7 mouse cellular contexts compared by ENCODE assay signal in genomic region chr10:61452645-61453044, GRCm38 (mm10). TPM values are rescaled to one million over a fixed set of nuclear protein-coding genes. Genes with fewer than 3 reads are reported as not detected.
A peak's percentile ranks its signal among the peaks of the same experiment; 100 is the strongest.
DNase-seq lines count a peak whose midpoint lies in the region; ATAC-seq lines count a peak whose summit lies in the region.

Gene Eif4ebp2 (minus strand): TSS chr10:61452661.

- H3K4me1 ChIP-seq in embryonic facial prominence, embryonic 12.5 days: peaks cover 30% of the 10 kb centered on the region
- H3K4me1 ChIP-seq in limb, embryonic 11.5 days (ENCODE audit: control insufficient read depth, insufficient read depth, low read length): 0 out of 2 replicates have a peak, but pooled peaks cover 6% of the 10 kb centered on the region
- peaks cover 17% of the 10 kb centered on the region for H3K4me1 ChIP-seq in midbrain, embryonic 14.5 days (ENCODE audit: control insufficient read depth, insufficient read depth, low read length)

- H3K36me3 ChIP-seq in embryonic facial prominence, embryonic 12.5 days: no peaks in the 10 kb centered on the region; the same call in 1 of the 2 replicates
- H3K36me3 ChIP-seq in limb, embryonic 11.5 days (ENCODE audit: control insufficient read depth, insufficient read depth, low read length): no peaks in the 10 kb centered on the region
- 0 out of 2 replicates have a peak, but pooled peaks cover 5% of the 10 kb centered on the region for H3K36me3 ChIP-seq in midbrain, embryonic 14.5 days (ENCODE audit: control insufficient read depth, insufficient read depth, low read length)

- peak; percentile 93 for ATAC-seq in embryonic facial prominence, embryonic 12.5 days (ENCODE audit: insufficient number of reproducible peaks, insufficient read depth, low FRiP score, low TSS enrichment)
- ATAC-seq in limb, embryonic 11.5 days (ENCODE audit: insufficient number of reproducible peaks, low FRiP score, low TSS enrichment, low read depth): peak; percentile 98
- ATAC-seq in midbrain, embryonic 14.5 days (ENCODE audit: low FRiP score, low TSS enrichment): peak; percentile 100

- H3K4me3 ChIP-seq in embryonic facial prominence, embryonic 12.5 days: peak within 1 kb of the TSS; percentile 96
- peak within 1 kb of the TSS; percentile 99 for H3K4me3 ChIP-seq in limb, embryonic 11.5 days (ENCODE audit: low read depth, low read length)
- peak within 1 kb of the TSS; percentile 100 for H3K4me3 ChIP-seq in midbrain, embryonic 14.5 days (replicated peaks; ENCODE audit: low read depth, low read length)

- no peaks in the 10 kb centered on the region for H3K9me3 ChIP-seq in embryonic facial prominence, embryonic 12.5 days
- no peaks in the 10 kb centered on the region for H3K9me3 ChIP-seq in limb, embryonic 11.5 days (ENCODE audit: control insufficient read depth, low read length)
- no peaks in the 10 kb centered on the region for H3K9me3 ChIP-seq in midbrain, embryonic 14.5 days (ENCODE audit: control insufficient read depth, low read length)

- WGBS in embryonic facial prominence, embryonic 12.5 days: under 1% methylated on average over 34 of the region's 36 CpGs
- WGBS in limb, embryonic 11.5 days: 0% methylated on average over 36 of the region's 36 CpGs
- WGBS in midbrain, embryonic 14.5 days: under 1% methylated on average over 36 of the region's 36 CpGs

- H3K9ac ChIP-seq in embryonic facial prominence, embryonic 12.5 days: peak within 1 kb of the TSS; percentile 92
- H3K9ac ChIP-seq in limb, embryonic 11.5 days (ENCODE audit: low read length): peak within 1 kb of the TSS; percentile 96
- H3K9ac ChIP-seq in midbrain, embryonic 14.5 days (replicated peaks; ENCODE audit: low read length): peak within 1 kb of the TSS; percentile 93

- H3K27ac ChIP-seq in embryonic facial prominence, embryonic 12.5 days: peak within 1 kb of the TSS; percentile 78
- peak within 1 kb of the TSS; percentile 65 for H3K27ac ChIP-seq in limb, embryonic 11.5 days (replicated peaks; ENCODE audit: low read depth, low read length)
- H3K27ac ChIP-seq in midbrain, embryonic 14.5 days (replicated peaks; ENCODE audit: low read depth, low read length): peak within 1 kb of the TSS; percentile 85

- peak; percentile 98 for DNase-seq in adrenal gland, postnatal 25 days
- DNase-seq in heart, adult 11 months: peak; percentile 100
- peak; percentile 99 for DNase-seq in kidney, adult 18-20 months
- DNase-seq in limb, embryonic 11.5 days (ENCODE audit: low spot score): peak; percentile 100
- peak; percentile 99 for DNase-seq in midbrain, embryonic 14.5 days
- DNase-seq in spleen, adult 18-20 months: peak; percentile 99

- peak within 1 kb of the TSS; percentile 86 for H3K4me2 ChIP-seq in embryonic facial prominence, embryonic 12.5 days (replicated peaks)
- peak within 1 kb of the TSS; percentile 91 for H3K4me2 ChIP-seq in limb, embryonic 11.5 days (ENCODE audit: low read depth, severe bottlenecking)
- peak within 1 kb of the TSS; percentile 93 for H3K4me2 ChIP-seq in midbrain, embryonic 14.5 days (ENCODE audit: low read length)

- H3K27me3 ChIP-seq in embryonic facial prominence, embryonic 12.5 days: no peaks in the 10 kb centered on the region
- H3K27me3 ChIP-seq in limb, embryonic 11.5 days (ENCODE audit: control insufficient read depth, insufficient read depth, low read length): no peaks in the 10 kb centered on the region
- H3K27me3 ChIP-seq in midbrain, embryonic 14.5 days (ENCODE audit: control insufficient read depth, insufficient read depth, low read length): no peaks in the 10 kb centered on the region

RNA-seq across cellular contexts. Expression of gene Eif4ebp2, which starts in this region (rescaled TPM):
- 92.3 and 112 TPM in 2 replicates for total RNA-seq in adrenal gland, postnatal 25 days (2021)
- 60.4 and 64.9 TPM in 2 replicates for polyA plus RNA-seq in embryonic facial prominence, embryonic 12.5 days (2016; fragmentation: Nextera tagmentation; extraction: Ambion mirVana)
- 28.5 and 33.3 TPM in 2 replicates for polyA plus RNA-seq in limb, embryonic 11.5 days (2014; fragmentation: Nextera tagmentation; extraction: Ambion mirVana)
- 46.8 and 53.7 TPM in 2 replicates for polyA plus RNA-seq in midbrain, embryonic 14.5 days (2014; fragmentation: Nextera tagmentation; extraction: Ambion mirVana)

Comparison
In these comparisons a context has a peak if more than half of its experiments do, and no peak if none do; other contexts are left out.
1. Peak in every context shown above with its lines: DNase-seq, ATAC-seq, H3K4me3 ChIP-seq and H3K27ac ChIP-seq.